Mouse (Mus musculus) CH12.LX (cell line): ENCODE data around the gene Fbxo39. TPM values are rescaled to one million over a fixed set of nuclear protein-coding genes. Genes with fewer than 3 reads are reported as not detected.

Experiments
- DNase-seq: peaks from one replicate; pipeline ENCODE4 v3.0.0-alpha.2; 2013; ENCODE audit errors: extremely low read depth
- H3K27ac ChIP-seq: 2 replicates; pipeline ENCODE4 v1.5.1; 2012; ENCODE audit warnings: low read depth, mild to moderate bottlenecking, control low read depth, moderate library complexity; ENCODE audit not compliant: insufficient read depth
- H3K27me3 ChIP-seq: replicated peaks from 2 replicates; pipeline ENCODE3; 2012; ENCODE audit warnings: inconsistent platforms
- H3K36me3 ChIP-seq, 2 experiments: replicated peaks in 1 of 2; 2 replicates each; pipeline versions ENCODE3 to v1.6.1; 2012; ENCODE audit warnings: inconsistent platforms in 1 of 2, low read length in 1 of 2, mild to moderate bottlenecking in 1 of 2, mixed read lengths in 1 of 2, moderate library complexity in 1 of 2; ENCODE audit not compliant: control insufficient read depth in 1 of 2, insufficient read depth in 1 of 2
- H3K4me1 ChIP-seq, 2 experiments: 2 replicates each; pipeline ENCODE4 v1.6.1; 2012; ENCODE audit warnings: inconsistent platforms in 1 of 2, moderate library complexity in 1 of 2; ENCODE audit not compliant: insufficient read depth in 2 of 2, control insufficient read depth in 1 of 2
- H3K4me2 ChIP-seq: 2 replicates; pipeline ENCODE4 v1.6.1; 2012; ENCODE audit warnings: low read depth, mild to moderate bottlenecking, control low read depth; ENCODE audit not compliant: poor library complexity, insufficient read depth, severe bottlenecking
- H3K4me3 ChIP-seq, 3 experiments: fragments of 150-350 bp in 1 of 3; sonication (generic) in 1 of 3; replicated peaks in 1 of 3; 2 replicates each; pipeline versions ENCODE3 to v1.5.1; 2011 to 2012; ENCODE audit warnings: low read depth in 2 of 3, low read length in 2 of 3, mild to moderate bottlenecking in 2 of 3, moderate library complexity in 2 of 3, control low read depth in 1 of 3, improper control_type of control experiment in 1 of 3, inconsistent platforms in 1 of 3, mixed read lengths in 1 of 3; ENCODE audit not compliant: poor library complexity in 1 of 3
- H3K79me2 ChIP-seq: replicated peaks from 2 replicates; pipeline ENCODE4 v1.6.1; 2012; ENCODE audit warnings: mild to moderate bottlenecking, moderate library complexity; ENCODE audit not compliant: control insufficient read depth, poor library complexity, insufficient read depth, severe bottlenecking; ENCODE audit errors: extremely low read depth
- H3K9ac ChIP-seq: 2 replicates; pipeline ENCODE4 v1.6.1; 2012; ENCODE audit warnings: low read depth, mild to moderate bottlenecking, control low read depth, moderate library complexity; ENCODE audit not compliant: insufficient read depth
- H3K9me3 ChIP-seq: replicated peaks from 2 replicates; pipeline ENCODE3; 2012; ENCODE audit warnings: low read length, inconsistent platforms, mixed read lengths
- BHLHE40 ChIP-seq: IDR thresholded peaks from 2 replicates; pipeline ENCODE4 v1.6.1; 2011; ENCODE audit warnings: mild to moderate bottlenecking, low read depth, low read length, improper control_type of control experiment
- ELF1 ChIP-seq: IDR thresholded peaks from 2 replicates; pipeline ENCODE4 v1.6.1; 2014; ENCODE audit warnings: low read depth, mild to moderate bottlenecking, inconsistent platforms, low read length, improper control_type of control experiment
- EP300 ChIP-seq: IDR thresholded peaks from 2 replicates; pipeline ENCODE4 v1.6.1; 2011; ENCODE audit warnings: low read length, improper control_type of control experiment
- MAX ChIP-seq: IDR thresholded peaks from 2 replicates; pipeline ENCODE4 v1.6.1; 2011; ENCODE audit warnings: low read length, improper control_type of control experiment
- NELFE ChIP-seq: IDR thresholded peaks from 2 replicates; pipeline ENCODE4 v1.6.1; 2011; ENCODE audit warnings: low read depth, low read length, improper control_type of control experiment
- NRF1 ChIP-seq: IDR thresholded peaks from 2 replicates; pipeline ENCODE4 v1.6.1; 2014; ENCODE audit warnings: low read depth, mild to moderate bottlenecking, inconsistent platforms, low read length, improper control_type of control experiment, moderate library complexity
- POLR2A ChIP-seq: IDR thresholded peaks from 2 replicates; pipeline ENCODE4 v1.6.1; 2011; ENCODE audit warnings: low read depth, mild to moderate bottlenecking, improper control_type of control experiment, low read length
- SMC3 ChIP-seq: IDR thresholded peaks from 2 replicates; pipeline ENCODE4 v1.6.1; 2011; ENCODE audit warnings: low read depth, low read length, improper control_type of control experiment
- TCF12 ChIP-seq: IDR thresholded peaks from 2 replicates; pipeline ENCODE4 v1.6.1; 2014; ENCODE audit warnings: low read depth, mild to moderate bottlenecking, inconsistent platforms, low read length, improper control_type of control experiment
- USF1 ChIP-seq: IDR thresholded peaks from 2 replicates; pipeline ENCODE4 v1.6.1; 2014; ENCODE audit warnings: low read depth, mild to moderate bottlenecking, inconsistent platforms, low read length, improper control_type of control experiment
- USF2 ChIP-seq: conservative IDR thresholded peaks from 2 replicates; pipeline ENCODE4 v1.6.1; 2011; ENCODE audit warnings: low read depth, low read length, improper control_type of control experiment
- ZC3H11A ChIP-seq: IDR thresholded peaks from 2 replicates; pipeline ENCODE4 v1.6.1; 2012; ENCODE audit warnings: low read depth, mild to moderate bottlenecking, inconsistent platforms, low read length, improper control_type of control experiment
- ZMIZ1 ChIP-seq: IDR thresholded peaks from 2 replicates; pipeline ENCODE4 v1.6.1; 2012; ENCODE audit warnings: low read depth, mild to moderate bottlenecking, inconsistent platforms, low read length, improper control_type of control experiment
- ZNF384 ChIP-seq: IDR thresholded peaks from 2 replicates; pipeline ENCODE4 v1.6.1; 2012; ENCODE audit warnings: low read depth, low read length, improper control_type of control experiment, inconsistent platforms
- dilution Hi-C: fragments of 300-500 bp; cut with MboI; formaldehyde crosslinking; loops from 2 replicates; pipeline ENCODE4 v1.14.3; 2020; ENCODE audit warnings: low sequenced_read_pairs; ENCODE audit not compliant: extremely low pct_unique_long_range_greater_than_20kb, extremely low pct_ligation_motif_present
- in situ Hi-C: fragments of 300-500 bp; cut with MboI; formaldehyde crosslinking; loops from 3 replicates; pipeline ENCODE4 v1.14.3; 2019; ENCODE audit warnings: low sequenced_read_pairs, low pct_ligation_motif_present, low pct_unique_long_range_greater_than_20kb, mixed read lengths
- polyA plus RNA-seq: library from polyadenylated mRNA; unstranded; fragments of >175 nt; gene quantifications from 2 replicates; pipeline ENCODE4 v1.2.1, GENCODE M21; 2012; ENCODE audit warnings: low read depth; ENCODE audit not compliant: insufficient read length
- total RNA-seq, 2 experiments: library from RNA; depleted of rRNA; stranded (reverse); fragments of 300-350 nt in 1 of 2; fragments of >200 nt in 1 of 2; gene quantifications; 2 replicates each; pipeline ENCODE4 v1.2.3; 2012 to 2014

Fbxo39 gene
- total and polyA plus RNA-seq, 3 experiments = 0.13 TPM; not detected in 2

DNA sequence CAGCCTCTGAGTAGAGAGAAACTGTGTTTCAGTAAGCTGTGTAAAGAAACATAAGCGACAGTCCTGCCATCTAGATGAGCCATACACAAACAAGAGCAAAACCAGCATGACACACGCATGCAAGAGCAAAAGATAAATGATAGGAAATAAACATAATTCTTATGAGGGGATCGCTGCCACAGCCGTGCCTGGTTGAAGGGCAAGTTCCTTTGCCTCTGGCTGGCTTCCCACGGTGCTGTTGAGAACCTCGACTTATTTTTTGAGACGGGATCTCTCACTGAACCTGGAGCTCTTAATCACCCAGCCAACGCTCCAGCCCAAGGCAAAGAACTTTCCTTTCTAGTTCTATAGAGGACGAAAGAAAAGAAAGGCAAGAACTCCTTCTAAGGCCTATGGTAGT is 51.9 kb downstream of the Fbxo39 start:
- Histone ChIP-seq H3K27me3 (peaks cover 77% of the 10 kb centered on the region), H3K4me2 (no peak overlapping the region), H3K79me2 (no peaks in the 10 kb centered on the region), H3K27ac (no peak overlapping the region), H3K4me3 (no peak overlapping the region), H3K36me3 (no peaks in the 10 kb centered on the region), H3K4me1 (peaks cover 0 to 3% of the 10 kb centered on the region in 2 experiments; a peak in 1 of 4 replicates), H3K9ac (no peak overlapping the region), H3K9me3 (no peaks in the 10 kb centered on the region)
- no peak for DNase-seq
- dilution Hi-C loops = no loop called here
- in situ Hi-C loops = no loop called here
- TF ChIP-seq NELFE = no peak
- TF ChIP-seq SMC3 = no peak
- TF ChIP-seq BHLHE40 = no peak
- no peak for TF ChIP-seq NRF1
- no peak for TF ChIP-seq USF1
- no peak for TF ChIP-seq EP300
- no peak for TF ChIP-seq POLR2A
- TF ChIP-seq USF2 = no peak
- TF ChIP-seq ELF1 = no peak
- TF ChIP-seq ZMIZ1 = no peak
- TF ChIP-seq MAX = no peak
- TF ChIP-seq TCF12 = no peak
- no peak for TF ChIP-seq ZC3H11A

DNA sequence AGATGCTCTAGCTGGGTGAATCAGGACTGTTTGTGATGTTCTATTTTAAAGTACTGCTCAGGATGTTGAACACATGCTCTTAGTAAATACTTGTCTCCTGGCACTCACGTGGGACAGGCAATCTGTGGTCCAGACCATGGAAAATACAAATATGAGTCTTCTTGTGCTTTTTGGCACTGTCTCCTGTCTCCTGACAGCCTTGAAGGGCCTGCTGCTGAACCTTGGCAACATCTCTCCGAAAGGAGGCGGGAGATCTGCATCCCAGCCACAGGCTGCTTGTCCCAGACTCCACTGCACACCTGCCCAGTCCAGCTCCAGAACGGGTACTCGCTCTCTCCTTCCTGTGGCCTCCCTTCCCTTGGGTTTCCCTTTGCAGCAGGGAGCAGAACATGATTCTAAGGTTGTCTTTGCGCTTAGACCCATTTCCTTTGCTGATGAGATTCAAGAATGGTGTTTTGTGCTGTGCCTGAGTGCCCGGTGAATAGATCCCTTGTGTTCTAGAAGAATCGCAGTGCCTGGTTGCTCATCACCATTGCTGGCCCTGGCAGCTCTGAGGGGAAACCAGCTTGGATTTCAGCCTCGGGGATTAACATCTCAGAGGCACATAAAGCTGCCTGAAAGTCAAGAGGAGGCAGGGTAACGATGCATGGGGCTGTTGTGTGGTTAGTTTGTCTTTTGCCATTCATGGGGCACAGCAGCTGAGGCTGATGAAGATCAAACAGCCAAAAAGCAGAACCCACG is 53.9 kb downstream of the Fbxo39 start:
- TF ChIP-seq ZNF384 = no peak
- TF ChIP-seq SMC3 = no peak
- TF ChIP-seq ZMIZ1 = no peak
- Histone ChIP-seq H3K4me2 (no peak overlapping the region), H3K79me2 (no peaks in the 10 kb centered on the region), H3K9me3 (no peaks in the 10 kb centered on the region), H3K36me3 (no peaks in the 10 kb centered on the region), H3K9ac (no peak overlapping the region), H3K4me1 (peaks cover 0 to 3% of the 10 kb centered on the region in 2 experiments; a peak in 1 of 4 replicates), H3K27me3 (peaks cover 83% of the 10 kb centered on the region), H3K27ac (no peak overlapping the region), H3K4me3 (no peak overlapping the region)
- DNase-seq = no peak
- in situ Hi-C loops = no loop called here
- dilution Hi-C loops = no loop called here

Other genes starting within 250 kb of the Fbxo39 start
- gene Pitpnm3, start 178.7 kb upstream of the Fbxo39 start, total RNA-seq (2012; rRNA removed) = 0.04 and 0.59 TPM in 2 replicates
- gene Pitpnm3, start 178.7 kb upstream of the Fbxo39 start, total RNA-seq (2014; rRNA removed) = 0.08 TPM in 1 of 2 replicates, not detected in the other
- gene Pitpnm3, start 178.7 kb upstream of the Fbxo39 start, polyA plus RNA-seq = 0.31 and 0.35 TPM in 2 replicates
- 0.46 and 0.47 TPM in 2 replicates for gene Gm43951, start 107.6 kb upstream of the Fbxo39 start, total RNA-seq (2012; rRNA removed)
- gene Gm43951, start 107.6 kb upstream of the Fbxo39 start, total RNA-seq (2014; rRNA removed) = not detected in 2 replicates
- gene Gm43951, start 107.6 kb upstream of the Fbxo39 start, polyA plus RNA-seq = 0.39 and 0.44 TPM in 2 replicates
- 9.3 TPM in 2 replicates for gene 4933427D14Rik, start 107.0 kb upstream of the Fbxo39 start, total RNA-seq (2012; rRNA removed)
- gene 4933427D14Rik, start 107.0 kb upstream of the Fbxo39 start, total RNA-seq (2014; rRNA removed) = 6.0 and 6.8 TPM in 2 replicates
- 7.8 and 7.9 TPM in 2 replicates for gene 4933427D14Rik, start 107.0 kb upstream of the Fbxo39 start, polyA plus RNA-seq
- gene Txndc17, start 106.9 kb upstream of the Fbxo39 start, total RNA-seq (2012; rRNA removed) = 126 and 140 TPM in 2 replicates
- gene Txndc17, start 106.9 kb upstream of the Fbxo39 start, total RNA-seq (2014; rRNA removed) = 177 and 197 TPM in 2 replicates
- 162 and 182 TPM in 2 replicates for gene Txndc17, start 106.9 kb upstream of the Fbxo39 start, polyA plus RNA-seq
- gene Med31, start 98.9 kb upstream of the Fbxo39 start, total RNA-seq (2012; rRNA removed) = 25.5 and 26.1 TPM in 2 replicates
- gene Med31, start 98.9 kb upstream of the Fbxo39 start, total RNA-seq (2014; rRNA removed) = 33.4 and 35.8 TPM in 2 replicates
- 21.7 and 22.5 TPM in 2 replicates for gene Med31, start 98.9 kb upstream of the Fbxo39 start, polyA plus RNA-seq
- not detected in 2 replicates for gene Slc13a5, start 47.2 kb upstream of the Fbxo39 start, total RNA-seq (2012; rRNA removed)
- not detected in 2 replicates for gene Slc13a5, start 47.2 kb upstream of the Fbxo39 start, total RNA-seq (2014; rRNA removed)
- gene Slc13a5, start 47.2 kb upstream of the Fbxo39 start, polyA plus RNA-seq = not detected in 2 replicates
- 2.5 and 3.0 TPM in 2 replicates for gene Xaf1, start 12.8 kb upstream of the Fbxo39 start, total RNA-seq (2012; rRNA removed)
- gene Xaf1, start 12.8 kb upstream of the Fbxo39 start, total RNA-seq (2014; rRNA removed) = 2.8 and 4.1 TPM in 2 replicates
- 9.6 TPM in 2 replicates for gene Xaf1, start 12.8 kb upstream of the Fbxo39 start, polyA plus RNA-seq
- gene Tekt1, start 48.0 kb downstream of the Fbxo39 start, total RNA-seq (2012; rRNA removed) = 0.08 TPM in 1 of 2 replicates, not detected in the other
- not detected in 2 replicates for gene Tekt1, start 48.0 kb downstream of the Fbxo39 start, total RNA-seq (2014; rRNA removed)
- gene Tekt1, start 48.0 kb downstream of the Fbxo39 start, polyA plus RNA-seq = not detected in 2 replicates
- 0.25 and 0.47 TPM in 2 replicates for gene Smtnl2, start 97.3 kb downstream of the Fbxo39 start, total RNA-seq (2012; rRNA removed)
- gene Smtnl2, start 97.3 kb downstream of the Fbxo39 start, total RNA-seq (2014; rRNA removed) = 0.26 and 0.47 TPM in 2 replicates
- 0.10 TPM in 1 of 2 replicates, not detected in the other for gene Smtnl2, start 97.3 kb downstream of the Fbxo39 start, polyA plus RNA-seq
- gene Ggt6, start 121.1 kb downstream of the Fbxo39 start, total RNA-seq (2012; rRNA removed) = 0.13 TPM in 2 replicates
- gene Ggt6, start 121.1 kb downstream of the Fbxo39 start, total RNA-seq (2014; rRNA removed) = not detected in 2 replicates
- 0.19 TPM in 1 of 2 replicates, not detected in the other for gene Ggt6, start 121.1 kb downstream of the Fbxo39 start, polyA plus RNA-seq
- 245 and 334 TPM in 2 replicates for gene Mybbp1a, start 126.9 kb downstream of the Fbxo39 start, total RNA-seq (2012; rRNA removed)
- 115 and 174 TPM in 2 replicates for gene Mybbp1a, start 126.9 kb downstream of the Fbxo39 start, total RNA-seq (2014; rRNA removed)
- gene Mybbp1a, start 126.9 kb downstream of the Fbxo39 start, polyA plus RNA-seq = 729 and 816 TPM in 2 replicates
- 0.08 and 0.17 TPM in 2 replicates for gene Spns2, start 175.5 kb downstream of the Fbxo39 start, total RNA-seq (2012; rRNA removed)
- gene Spns2, start 175.5 kb downstream of the Fbxo39 start, total RNA-seq (2014; rRNA removed) = 0.07 TPM in 1 of 2 replicates, not detected in the other
- gene Spns2, start 175.5 kb downstream of the Fbxo39 start, polyA plus RNA-seq = 0.10 and 0.14 TPM in 2 replicates
- gene Spns3, start 236.1 kb downstream of the Fbxo39 start, total RNA-seq (2012; rRNA removed) = 0.17 and 0.21 TPM in 2 replicates
- 0.85 and 1.0 TPM in 2 replicates for gene Spns3, start 236.1 kb downstream of the Fbxo39 start, total RNA-seq (2014; rRNA removed)
- 1.6 and 1.8 TPM in 2 replicates for gene Spns3, start 236.1 kb downstream of the Fbxo39 start, polyA plus RNA-seq